Mouse (Mus musculus) midbrain, embryonic 10.5 days (tissue): Measurements from ENCODE around the gene H13. TPM values are rescaled to one million over a fixed set of nuclear protein-coding genes. Genes with fewer than 3 reads are reported as not detected.

Experiments used
- DNase-seq: peaks from one replicate; pipeline ENCODE4 v3.0.0-alpha.2; 2017; ENCODE audit warnings: low spot score
- H3K27ac ChIP-seq: fragments of 300-500 bp; sonication (generic); replicated peaks from 2 replicates; pipeline ENCODE4 v1.5.1; 2016; ENCODE audit warnings: mild to moderate bottlenecking
- H3K27me3 ChIP-seq: fragments of 300-500 bp; sonication (generic); 2 replicates; pipeline ENCODE4 v1.6.1; 2016; ENCODE audit warnings: low read depth, mild to moderate bottlenecking; ENCODE audit not compliant: poor library complexity, severe bottlenecking
- H3K36me3 ChIP-seq: fragments of 300-500 bp; sonication (generic); 2 replicates; pipeline ENCODE4 v1.6.1; 2016; ENCODE audit warnings: mild to moderate bottlenecking, moderate library complexity
- H3K4me1 ChIP-seq: fragments of 300-500 bp; sonication (generic); 2 replicates; pipeline ENCODE4 v1.6.1; 2016
- H3K4me3 ChIP-seq: fragments of 300-500 bp; sonication (generic); 2 replicates; pipeline ENCODE4 v1.5.1; 2016; ENCODE audit warnings: mild to moderate bottlenecking, moderate library complexity
- H3K9me3 ChIP-seq: fragments of 300-500 bp; sonication (generic); replicated peaks from 2 replicates; pipeline ENCODE4 v1.6.1; 2016; ENCODE audit warnings: mild to moderate bottlenecking
- whole genome bisulfite sequencing: fragments of 180-500 bp; shearing (Covaris S2); methylation state at CpG from one replicate; pipeline ENCODE4 v1.1.7; 2016; 5-methylcytosine and 5-hydroxymethylcytosine counted together
- polyA plus RNA-seq: library from polyadenylated mRNA; unstranded; fragments of >200 nt; fragmentation: Nextera tagmentation; extraction: Ambion mirVana; gene quantifications from 2 replicates; pipeline ENCODE4 v1.2.1, GENCODE M21; 2016

H13 gene
- polyA plus RNA-seq, 1 experiment from 2014 or later = 99.2 TPM

- peak overlapping the region; percentile 39 for H3K4me3 ChIP-seq
- H3K4me1 ChIP-seq = peaks cover 26% of the 10 kb centered on the region
- peak; percentile 78 for DNase-seq
- no peaks in the 10 kb centered on the region for H3K27me3 ChIP-seq
- H3K9me3 ChIP-seq = no peaks in the 10 kb centered on the region
- H3K36me3 ChIP-seq = peaks cover 83% of the 10 kb centered on the region
- peak overlapping the region; percentile 76 for H3K27ac ChIP-seq
- 25% methylated on average over 9 of the region's 9 CpGs for WGBS
These were observed 24.0 kb downstream of the H13 start for GRCm38 (mm10) chr2:152693233-152693632.

- Histone ChIP-seq H3K27me3 (no peaks in the 10 kb centered on the region), H3K9me3 (no peaks in the 10 kb centered on the region), H3K4me3 (peak overlapping the region; percentile 39), H3K4me1 (peaks cover 23% of the 10 kb centered on the region), H3K27ac (peak overlapping the region; percentile 76), H3K36me3 (peaks cover 83% of the 10 kb centered on the region)
- no peak for DNase-seq
- 89% methylated on average over 13 of the region's 13 CpGs for WGBS
These were observed 24.5 kb downstream of the H13 start for GRCm38 (mm10) chr2:152693735-152694134.

DNA sequence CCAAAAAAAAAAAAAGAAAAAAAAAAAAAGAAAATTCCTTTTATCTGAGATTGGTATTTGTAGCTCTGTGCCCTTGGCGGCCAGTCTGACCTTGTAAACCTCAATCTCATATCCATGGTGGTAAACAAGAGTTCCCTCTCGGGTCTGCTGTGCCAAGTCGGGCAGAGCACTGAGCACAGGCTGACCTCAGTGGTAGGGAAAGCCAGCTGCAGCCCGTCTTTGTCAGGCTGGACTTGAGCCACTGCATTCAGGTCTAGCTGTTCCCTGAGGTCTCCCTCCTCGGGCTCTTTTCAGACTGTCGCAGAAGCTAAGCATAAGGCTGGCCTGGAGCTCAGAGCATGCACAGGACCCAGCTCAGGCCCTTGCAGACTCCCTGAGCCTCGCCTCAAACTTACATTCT is 25.4 kb downstream of the H13 start:
- H3K36me3 ChIP-seq = peaks cover 83% of the 10 kb centered on the region
- peaks cover 25% of the 10 kb centered on the region for H3K4me1 ChIP-seq
- 86% methylated on average over 7 of the region's 7 CpGs for WGBS
- no peaks in the 10 kb centered on the region for H3K9me3 ChIP-seq
- no peaks in the 10 kb centered on the region for H3K27me3 ChIP-seq
- no peak overlapping the region for H3K4me3 ChIP-seq
- H3K27ac ChIP-seq = no peak overlapping the region
- DNase-seq = no peak

GRCm38 (mm10) chr2:152696016-152696415 is 26.8 kb downstream of the H13 start:
- no peak overlapping the region for H3K27ac ChIP-seq
- H3K36me3 ChIP-seq = peaks cover 83% of the 10 kb centered on the region
- peaks cover 26% of the 10 kb centered on the region for H3K4me1 ChIP-seq
- no peak overlapping the region for H3K4me3 ChIP-seq
- DNase-seq = no peak
- no peaks in the 10 kb centered on the region for H3K27me3 ChIP-seq
- WGBS = 84% methylated on average over 10 of the region's 10 CpGs
- no peaks in the 10 kb centered on the region; the same call in 1 of the 2 replicates for H3K9me3 ChIP-seq

GRCm38 (mm10) chr2:152696476-152697164 is 27.4 kb downstream of the H13 start:
- 45% methylated on average over 20 of the region's 20 CpGs for WGBS
- Histone ChIP-seq H3K4me3 (no peak overlapping the region), H3K9me3 (no peaks in the 10 kb centered on the region; the same call in 1 of the 2 replicates), H3K36me3 (peaks cover 85% of the 10 kb centered on the region), H3K27ac (peak overlapping the region; percentile 84), H3K4me1 (peaks cover 26% of the 10 kb centered on the region), H3K27me3 (no peaks in the 10 kb centered on the region)
- DNase-seq = peak; percentile 90

GRCm38 (mm10) chr2:152700138-152700537 is 30.9 kb downstream of the H13 start:
- no peak for DNase-seq
- Histone ChIP-seq H3K27me3 (no peaks in the 10 kb centered on the region), H3K4me1 (peaks cover 16% of the 10 kb centered on the region; the same call in 1 of the 2 replicates), H3K4me3 (no peak overlapping the region), H3K9me3 (no peaks in the 10 kb centered on the region; the same call in 1 of the 2 replicates), H3K36me3 (peaks cover 100% of the 10 kb centered on the region), H3K27ac (peak overlapping the region; percentile 30; the same call in 1 of the 2 replicates)
- 94% methylated on average over 10 of the region's 10 CpGs for WGBS

DNA sequence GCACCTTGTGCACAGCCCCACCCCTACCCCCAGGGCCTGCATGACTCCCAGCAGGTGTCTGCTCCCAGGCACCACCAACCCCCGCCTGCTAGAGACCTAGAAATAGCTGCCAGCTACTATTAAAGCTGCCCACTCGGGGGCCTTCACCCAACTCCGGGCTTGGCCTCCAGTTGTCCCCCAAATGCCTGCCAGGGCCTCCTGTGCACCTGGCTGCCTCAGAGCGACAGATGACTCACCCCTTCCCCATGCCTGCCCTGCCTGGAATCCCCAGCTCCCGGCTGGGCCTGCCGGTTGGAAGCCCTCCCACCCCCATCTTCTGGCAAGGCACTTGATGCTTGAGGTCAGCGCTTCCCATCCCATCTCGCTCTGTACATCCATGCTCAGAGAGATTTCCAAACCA is 31.5 kb downstream of the H13 start:
- Histone ChIP-seq H3K27me3 (no peaks in the 10 kb centered on the region), H3K27ac (0 out of 2 replicates have a peak overlapping the region, but pooled peaks have one; percentile 17), H3K4me3 (no peak overlapping the region), H3K4me1 (peaks cover 22% of the 10 kb centered on the region), H3K9me3 (no peaks in the 10 kb centered on the region; the same call in 1 of the 2 replicates), H3K36me3 (peaks cover 100% of the 10 kb centered on the region)
- DNase-seq = no peak
- WGBS = 92% methylated on average over 8 of the region's 8 CpGs

DNA sequence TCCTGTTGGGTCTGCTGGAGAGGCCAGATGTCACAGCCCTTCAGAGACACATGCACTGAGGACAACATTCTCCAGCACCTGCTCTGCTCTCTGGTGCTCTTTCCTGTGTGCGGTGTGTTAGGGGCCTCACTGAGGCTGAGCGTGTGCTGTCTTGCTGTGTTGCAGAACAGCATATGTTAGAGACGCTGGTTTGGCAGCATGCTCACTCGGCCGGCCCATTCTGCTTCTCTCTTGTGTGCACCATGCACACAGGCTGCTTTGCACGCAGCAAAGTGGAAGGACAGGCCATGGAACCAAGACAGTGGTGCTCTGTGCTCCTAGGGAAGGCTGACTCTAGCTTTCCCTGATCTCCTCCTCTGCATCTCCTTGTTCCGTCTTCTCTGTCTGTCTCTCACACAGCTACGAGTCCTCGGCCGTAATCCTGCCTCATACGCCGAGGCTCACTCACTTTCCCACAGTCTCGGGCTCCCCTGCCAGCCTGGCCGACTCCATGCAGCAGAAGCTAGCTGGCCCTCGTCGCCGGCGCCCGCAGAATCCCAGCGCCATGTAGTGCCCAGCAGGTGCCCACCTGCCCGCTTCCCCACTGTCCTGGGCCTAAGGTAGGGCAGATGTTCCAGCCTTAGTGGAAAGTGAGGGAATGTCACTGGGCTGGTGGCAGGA is 34.5 kb downstream of the H13 start:
- Histone ChIP-seq H3K9me3 (no peaks in the 10 kb centered on the region; the same call in 1 of the 2 replicates), H3K27ac (no peak overlapping the region), H3K36me3 (peaks cover 88% of the 10 kb centered on the region), H3K4me3 (no peak overlapping the region), H3K4me1 (peaks cover 44% of the 10 kb centered on the region), H3K27me3 (no peaks in the 10 kb centered on the region)
- WGBS = 91% methylated on average over 21 of the region's 21 CpGs
- DNase-seq = no peak

GRCm38 (mm10) chr2:152704256-152704605 is 35.0 kb downstream of the H13 start:
- Histone ChIP-seq H3K27me3 (no peaks in the 10 kb centered on the region), H3K36me3 (peaks cover 88% of the 10 kb centered on the region), H3K9me3 (no peaks in the 10 kb centered on the region; the same call in 1 of the 2 replicates), H3K4me3 (no peak overlapping the region), H3K4me1 (peaks cover 44% of the 10 kb centered on the region), H3K27ac (0 out of 2 replicates have a peak overlapping the region, but pooled peaks have one; percentile 24)
- 83% methylated on average over 5 of the region's 5 CpGs for WGBS
- no peak for DNase-seq

- Histone ChIP-seq H3K9me3 (no peaks in the 10 kb centered on the region; the same call in 1 of the 2 replicates), H3K27me3 (no peaks in the 10 kb centered on the region), H3K4me3 (no peak overlapping the region), H3K27ac (peak overlapping the region; percentile 70; the same call in 1 of the 2 replicates), H3K36me3 (peaks cover 82% of the 10 kb centered on the region), H3K4me1 (peaks cover 41% of the 10 kb centered on the region)
- 92% methylated on average over 14 of the region's 14 CpGs for WGBS
- DNase-seq = no peak
These were observed 35.6 kb downstream of the H13 start for GRCm38 (mm10) chr2:152704811-152705370.

GRCm38 (mm10) chr2:152705993-152706571 is 36.8 kb downstream of the H13 start:
- Histone ChIP-seq H3K9me3 (no peaks in the 10 kb centered on the region; the same call in 1 of the 2 replicates), H3K4me3 (no peak overlapping the region), H3K27ac (peak overlapping the region; percentile 70), H3K4me1 (peaks cover 41% of the 10 kb centered on the region), H3K36me3 (peaks cover 70% of the 10 kb centered on the region), H3K27me3 (no peaks in the 10 kb centered on the region)
- no peak for DNase-seq
- 86% methylated on average over 22 of the region's 22 CpGs for WGBS

DNA sequence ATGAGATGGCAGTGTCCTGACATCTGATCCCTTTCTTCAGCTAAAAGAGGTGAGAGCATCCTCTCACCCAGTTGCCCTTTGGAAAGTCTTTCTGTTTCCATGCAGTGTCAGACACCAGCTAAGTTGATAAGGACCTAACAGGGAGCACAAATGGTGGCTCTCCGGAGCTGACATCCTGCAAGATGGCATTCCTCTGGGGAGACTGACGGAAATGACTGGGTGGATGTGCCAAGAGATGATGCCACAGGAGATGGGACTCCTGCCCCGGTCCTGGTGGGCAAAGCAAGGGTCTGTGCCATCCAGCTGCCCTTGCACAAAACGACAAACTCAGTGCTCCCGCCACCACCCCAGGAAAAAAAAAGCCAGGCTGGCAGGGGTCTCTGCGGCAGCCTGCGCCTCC is 37.9 kb downstream of the H13 start:
- Histone ChIP-seq H3K27me3 (no peaks in the 10 kb centered on the region), H3K36me3 (peaks cover 59% of the 10 kb centered on the region), H3K27ac (peak overlapping the region; percentile 91), H3K4me1 (peaks cover 41% of the 10 kb centered on the region), H3K4me3 (peak overlapping the region; percentile 64), H3K9me3 (no peaks in the 10 kb centered on the region)
- WGBS = 38% methylated on average over 7 of the region's 7 CpGs
- no peak for DNase-seq
